Mouse (Mus musculus): ENCODE measurements around the gene Ninj2. TPM values are rescaled to one million over a fixed set of nuclear protein-coding genes. Genes with fewer than 3 reads are reported as not detected.

The Ninj2 gene
- polyA plus RNA-seq, 1 experiment from 2014 or later = not detected

DNA sequence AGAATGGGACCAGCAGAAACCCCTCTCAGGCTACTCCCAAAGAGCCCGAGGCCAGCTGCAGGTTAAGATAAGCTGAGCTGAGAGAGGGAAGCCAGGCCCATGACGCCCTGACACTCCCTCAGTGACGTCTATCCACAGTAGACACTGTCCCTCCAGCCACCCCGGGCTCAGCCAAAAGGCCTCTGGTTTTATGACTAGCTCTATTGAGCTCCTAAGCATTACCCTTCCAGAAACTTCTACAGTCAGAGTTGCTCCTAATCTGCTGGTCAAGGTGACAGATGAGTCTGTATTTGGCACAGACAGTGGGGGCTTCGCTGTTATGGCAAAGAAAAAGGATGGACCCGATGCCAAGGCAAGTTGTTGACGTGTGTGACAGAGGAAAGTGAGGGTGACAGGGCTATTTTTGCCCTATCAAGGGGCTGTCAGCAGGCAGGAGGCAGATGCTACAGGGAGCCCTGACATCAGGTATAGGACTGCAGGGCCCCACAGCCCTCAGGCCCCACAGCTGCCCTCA lies 81.5 kb downstream of the Ninj2 start:
- Histone ChIP-seq H3K4me1 (ENCODE audit: control insufficient read depth, insufficient read depth, low read length) (no peaks in the 10 kb centered on the region), H3K9ac (replicated peaks; ENCODE audit: low read depth, low read length) (no peak overlapping the region), H3K9me3 (ENCODE audit: control insufficient read depth, low read length) (no peaks in the 10 kb centered on the region), H3K27ac (ENCODE audit: low read depth, low read length) (no peak overlapping the region), H3K4me3 (ENCODE audit: low read depth, low read length) (no peak overlapping the region), H3K36me3 (ENCODE audit: control insufficient read depth, insufficient read depth, low read length) (no peaks in the 10 kb centered on the region), H3K27me3 (ENCODE audit: control insufficient read depth, insufficient read depth, low read length) (no peaks in the 10 kb centered on the region), H3K4me2 (ENCODE audit: low read depth, low read length) (no peak overlapping the region)
- no peak for ATAC-seq (ENCODE audit: low read depth)
- WGBS = 66% methylated on average over 7 of the region's 7 CpGs

DNA sequence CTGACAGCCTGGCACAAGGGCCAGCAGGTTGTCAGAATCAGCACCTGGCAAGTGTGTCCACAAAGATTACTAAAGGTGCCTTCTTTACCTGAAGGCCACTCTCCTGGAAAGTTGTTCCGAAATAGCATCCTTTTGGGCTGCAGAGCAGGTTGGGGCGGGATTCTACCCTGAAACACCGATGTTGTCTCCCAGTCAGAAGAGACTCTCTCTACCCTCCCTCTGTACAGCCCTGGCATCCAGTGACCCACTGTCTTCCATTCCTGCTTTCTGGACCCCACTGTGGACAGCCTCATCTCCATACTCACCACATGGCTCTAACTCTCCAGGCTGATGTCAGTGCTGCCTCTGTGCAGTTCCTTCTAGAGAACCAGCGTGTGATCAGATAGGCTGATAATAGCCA lies 82.5 kb downstream of the Ninj2 start:
- H3K27me3 ChIP-seq (ENCODE audit: control insufficient read depth, insufficient read depth, low read length) = no peaks in the 10 kb centered on the region
- no peak overlapping the region for H3K27ac ChIP-seq (ENCODE audit: low read depth, low read length)
- H3K4me3 ChIP-seq (ENCODE audit: low read depth, low read length) = no peak overlapping the region
- H3K36me3 ChIP-seq (ENCODE audit: control insufficient read depth, insufficient read depth, low read length) = no peaks in the 10 kb centered on the region
- ATAC-seq (ENCODE audit: low read depth) = no peak
- no peaks in the 10 kb centered on the region for H3K4me1 ChIP-seq (ENCODE audit: control insufficient read depth, insufficient read depth, low read length)
- no peak overlapping the region for H3K4me2 ChIP-seq (ENCODE audit: low read depth, low read length)
- WGBS = over 99% methylated on average over 4 of the region's 4 CpGs
- no peak overlapping the region for H3K9ac ChIP-seq (replicated peaks; ENCODE audit: low read depth, low read length)
- H3K9me3 ChIP-seq (ENCODE audit: control insufficient read depth, low read length) = no peaks in the 10 kb centered on the region

DNA sequence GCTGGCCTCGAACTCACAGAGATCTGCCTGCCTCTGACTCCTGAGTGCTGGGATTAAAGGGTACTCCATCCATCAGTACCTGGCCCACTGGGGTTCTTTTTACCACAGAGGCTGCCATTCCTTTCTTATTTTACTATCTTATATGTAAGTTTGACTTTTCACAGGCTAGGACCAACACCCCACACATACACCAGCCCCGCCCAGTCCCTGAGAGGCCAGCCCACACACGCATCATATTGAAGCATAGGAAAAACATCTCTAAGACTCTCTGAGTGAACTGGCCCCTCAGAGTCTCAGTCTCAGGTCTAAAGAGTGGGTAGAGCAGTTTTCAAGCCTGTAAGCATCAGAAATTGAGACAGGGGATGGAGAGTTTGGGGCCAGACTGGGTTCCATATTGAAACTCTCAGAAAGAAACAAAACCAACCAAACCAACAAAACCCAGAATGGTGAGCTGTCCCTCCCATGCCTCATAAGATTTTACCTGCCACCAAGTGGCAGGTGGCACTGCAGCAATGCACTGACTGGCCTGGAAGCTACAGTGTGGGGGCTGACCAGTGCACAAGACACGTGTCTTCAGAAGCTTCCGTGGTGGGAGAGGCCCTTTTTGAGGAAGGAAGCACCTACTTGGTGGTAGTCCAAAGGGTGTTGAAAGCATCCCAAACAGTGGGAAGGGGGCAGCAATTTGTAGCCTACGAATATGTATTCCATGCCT lies 86.0 kb downstream of the Ninj2 start:
- ATAC-seq (ENCODE audit: low read depth) = no peak

DNA sequence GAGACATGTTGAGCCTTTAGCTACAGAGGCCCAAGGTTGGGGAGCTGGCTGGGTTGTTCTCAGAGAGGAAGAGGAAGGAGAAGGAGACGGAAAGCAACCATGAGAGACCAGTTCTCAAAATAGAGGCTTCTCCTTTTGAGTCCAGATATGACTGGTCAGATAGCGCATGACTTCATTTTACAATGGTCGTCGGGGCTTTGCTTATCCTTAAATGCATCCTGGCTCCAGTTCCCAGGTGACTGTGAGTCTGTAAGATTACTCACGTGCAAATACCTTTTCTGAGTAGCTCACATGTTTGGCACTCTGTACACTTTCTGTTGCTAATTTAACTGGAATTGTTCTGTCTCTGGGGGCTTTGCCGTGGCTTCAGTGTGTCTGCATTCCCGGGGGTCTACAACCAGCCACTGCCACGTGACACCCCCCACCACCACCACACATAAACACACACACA lies 86.6 kb downstream of the Ninj2 start:
- ATAC-seq (ENCODE audit: low read depth) = no peak
- no peak overlapping the region for H3K4me2 ChIP-seq (ENCODE audit: low read depth, low read length)
- H3K36me3 ChIP-seq (ENCODE audit: control insufficient read depth, insufficient read depth, low read length) = no peaks in the 10 kb centered on the region
- no peaks in the 10 kb centered on the region for H3K9me3 ChIP-seq (ENCODE audit: control insufficient read depth, low read length)
- whole genome bisulfite sequencing = 88% methylated on average over 8 of the region's 8 CpGs
- H3K27me3 ChIP-seq (ENCODE audit: control insufficient read depth, insufficient read depth, low read length) = no peaks in the 10 kb centered on the region
- no peaks in the 10 kb centered on the region for H3K4me1 ChIP-seq (ENCODE audit: control insufficient read depth, insufficient read depth, low read length)
- no peak overlapping the region for H3K9ac ChIP-seq (replicated peaks; ENCODE audit: low read depth, low read length)
- H3K27ac ChIP-seq (ENCODE audit: low read depth, low read length) = no peak overlapping the region
- H3K4me3 ChIP-seq (ENCODE audit: low read depth, low read length) = no peak overlapping the region

More for the DNA sequence above, 86.0 kb downstream of the Ninj2 start:
- Histone ChIP-seq H3K4me1 (ENCODE audit: control insufficient read depth, insufficient read depth, low read length) (no peaks in the 10 kb centered on the region), H3K4me3 (ENCODE audit: low read depth, low read length) (no peak overlapping the region), H3K36me3 (ENCODE audit: control insufficient read depth, insufficient read depth, low read length) (no peaks in the 10 kb centered on the region), H3K4me2 (ENCODE audit: low read depth, low read length) (no peak overlapping the region), H3K27ac (ENCODE audit: low read depth, low read length) (no peak overlapping the region), H3K27me3 (ENCODE audit: control insufficient read depth, insufficient read depth, low read length) (no peaks in the 10 kb centered on the region), H3K9me3 (ENCODE audit: control insufficient read depth, low read length) (no peaks in the 10 kb centered on the region), H3K9ac (replicated peaks; ENCODE audit: low read depth, low read length) (no peak overlapping the region)
- 95% methylated on average over 6 of the region's 6 CpGs for WGBS

DNA sequence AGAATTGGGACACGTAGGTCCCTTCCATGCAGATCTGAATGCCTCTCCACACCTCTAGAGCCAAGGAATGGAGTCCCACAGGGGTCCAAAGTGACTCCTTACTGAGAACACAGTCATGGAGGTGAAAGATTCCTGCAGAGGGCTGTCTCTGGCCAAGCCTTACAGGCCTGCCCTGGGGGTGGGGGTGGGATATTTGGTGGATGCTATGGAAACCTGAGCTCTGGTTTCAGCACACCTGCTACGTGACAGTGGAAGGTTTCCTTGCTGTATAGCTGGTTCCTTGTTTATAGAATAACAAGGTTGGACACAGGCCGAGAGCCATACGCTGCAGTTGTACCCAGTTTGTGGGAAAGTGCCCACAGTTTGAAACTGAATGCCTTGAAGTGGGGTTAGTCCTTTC lies 87.3 kb downstream of the Ninj2 start:
- Histone ChIP-seq H3K4me2 (ENCODE audit: low read depth, low read length) (no peak overlapping the region), H3K9ac (replicated peaks; ENCODE audit: low read depth, low read length) (no peak overlapping the region), H3K27me3 (ENCODE audit: control insufficient read depth, insufficient read depth, low read length) (no peaks in the 10 kb centered on the region), H3K36me3 (ENCODE audit: control insufficient read depth, insufficient read depth, low read length) (no peaks in the 10 kb centered on the region), H3K4me1 (ENCODE audit: control insufficient read depth, insufficient read depth, low read length) (no peaks in the 10 kb centered on the region), H3K27ac (ENCODE audit: low read depth, low read length) (no peak overlapping the region), H3K9me3 (ENCODE audit: control insufficient read depth, low read length) (no peaks in the 10 kb centered on the region), H3K4me3 (ENCODE audit: low read depth, low read length) (no peak overlapping the region)
- WGBS = 73% methylated on average over 4 of the region's 4 CpGs
- no peak for ATAC-seq (ENCODE audit: low read depth)

DNA sequence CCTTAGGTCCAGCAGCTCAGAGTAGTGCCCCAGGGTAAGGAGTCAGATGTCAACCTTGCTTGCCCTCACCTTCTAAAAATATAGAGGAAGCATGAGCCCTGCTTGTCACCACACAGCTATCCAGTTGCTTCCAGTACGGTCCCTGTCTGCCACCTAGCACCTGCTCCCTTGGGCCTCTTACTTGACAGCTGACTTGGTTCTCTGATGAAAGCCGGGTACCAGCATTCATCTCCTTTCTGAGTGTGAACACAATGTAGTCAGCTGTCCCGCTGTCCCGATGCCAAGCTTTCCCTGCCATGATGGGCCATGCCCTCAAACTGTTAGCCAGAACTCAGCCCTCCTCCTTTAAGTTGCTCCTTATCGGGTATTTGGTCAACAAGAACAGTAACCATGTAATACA lies 89.0 kb downstream of the Ninj2 start:
- Histone ChIP-seq H3K27me3 (ENCODE audit: control insufficient read depth, insufficient read depth, low read length) (no peaks in the 10 kb centered on the region), H3K4me1 (ENCODE audit: control insufficient read depth, insufficient read depth, low read length) (no peaks in the 10 kb centered on the region), H3K9ac (replicated peaks; ENCODE audit: low read depth, low read length) (no peak overlapping the region), H3K27ac (ENCODE audit: low read depth, low read length) (no peak overlapping the region), H3K4me3 (ENCODE audit: low read depth, low read length) (no peak overlapping the region), H3K9me3 (ENCODE audit: control insufficient read depth, low read length) (no peaks in the 10 kb centered on the region), H3K36me3 (ENCODE audit: control insufficient read depth, insufficient read depth, low read length) (no peaks in the 10 kb centered on the region), H3K4me2 (ENCODE audit: low read depth, low read length) (no peak overlapping the region)
- WGBS = 78% methylated on average over 5 of the region's 5 CpGs
- ATAC-seq (ENCODE audit: low read depth) = no peak

DNA sequence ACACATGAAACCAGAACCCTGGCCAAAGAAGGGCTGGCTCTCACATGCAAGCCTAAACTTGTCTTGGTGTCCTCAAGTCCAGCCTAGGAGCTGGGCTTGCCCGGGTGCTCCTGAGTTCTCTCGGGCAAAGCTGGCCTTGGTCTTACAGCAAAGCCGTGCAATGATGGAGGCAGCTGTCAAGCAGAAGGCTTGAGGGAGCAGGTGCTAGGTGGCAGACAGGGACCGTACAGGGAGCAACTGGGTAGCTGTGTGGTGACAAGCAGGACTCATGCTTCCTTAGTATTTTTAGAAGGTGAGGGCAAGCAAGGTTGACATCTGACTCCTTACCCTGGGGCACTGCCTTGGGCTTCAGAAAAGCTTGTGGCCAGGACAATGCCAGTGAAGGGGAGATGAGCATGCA lies 90.6 kb downstream of the Ninj2 start:
- H3K27ac ChIP-seq (ENCODE audit: low read depth, low read length) = no peak overlapping the region
- H3K9me3 ChIP-seq (ENCODE audit: control insufficient read depth, low read length) = no peaks in the 10 kb centered on the region
- no peaks in the 10 kb centered on the region for H3K27me3 ChIP-seq (ENCODE audit: control insufficient read depth, insufficient read depth, low read length)
- 90% methylated on average over 4 of the region's 4 CpGs for WGBS
- H3K36me3 ChIP-seq (ENCODE audit: control insufficient read depth, insufficient read depth, low read length) = no peaks in the 10 kb centered on the region
- H3K4me1 ChIP-seq (ENCODE audit: control insufficient read depth, insufficient read depth, low read length) = no peaks in the 10 kb centered on the region
- H3K9ac ChIP-seq (replicated peaks; ENCODE audit: low read depth, low read length) = no peak overlapping the region
- no peak for ATAC-seq (ENCODE audit: low read depth)
- no peak overlapping the region for H3K4me3 ChIP-seq (ENCODE audit: low read depth, low read length)
- H3K4me2 ChIP-seq (ENCODE audit: low read depth, low read length) = no peak overlapping the region

DNA sequence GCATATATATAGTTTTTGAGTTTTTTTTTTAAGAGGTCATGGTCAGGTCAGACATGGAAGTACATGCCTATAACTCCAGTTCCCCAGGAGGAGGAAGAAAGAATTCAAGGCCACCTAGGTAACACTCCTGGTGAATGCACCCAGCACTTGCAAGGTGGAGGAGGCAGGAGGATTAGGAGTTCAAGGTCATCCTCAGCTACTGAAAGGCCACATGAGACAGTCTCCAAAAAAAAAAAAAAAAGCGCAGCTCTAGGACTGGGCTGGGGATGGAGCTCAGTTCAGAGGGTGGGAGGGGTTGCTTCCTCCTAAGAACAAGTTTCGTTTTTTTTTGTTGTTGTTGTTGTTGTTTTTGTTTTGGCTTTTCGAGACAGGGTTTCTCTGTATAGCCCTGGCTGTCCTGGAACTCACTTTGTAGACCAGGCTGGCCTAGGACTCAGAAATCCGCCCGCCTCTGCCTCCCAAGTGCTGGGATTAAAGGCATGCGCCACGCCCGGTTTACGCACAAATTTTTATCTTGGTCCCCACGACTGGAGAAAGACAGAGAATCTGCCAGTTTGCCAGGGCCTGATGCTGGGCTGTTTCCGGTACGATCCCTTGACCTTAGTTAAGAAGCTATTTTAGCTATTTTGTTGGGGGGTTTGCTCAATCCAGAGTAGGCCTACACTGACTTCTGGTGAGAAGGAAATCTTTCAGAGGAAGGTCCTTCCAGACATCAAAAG lies 92.0 kb downstream of the Ninj2 start:
- Histone ChIP-seq H3K9ac (replicated peaks; ENCODE audit: low read depth, low read length) (no peak overlapping the region), H3K4me2 (ENCODE audit: low read depth, low read length) (no peak overlapping the region), H3K4me3 (ENCODE audit: low read depth, low read length) (no peak overlapping the region), H3K27ac (ENCODE audit: low read depth, low read length) (no peak overlapping the region), H3K4me1 (ENCODE audit: control insufficient read depth, insufficient read depth, low read length) (no peaks in the 10 kb centered on the region), H3K9me3 (ENCODE audit: control insufficient read depth, low read length) (no peaks in the 10 kb centered on the region), H3K27me3 (ENCODE audit: control insufficient read depth, insufficient read depth, low read length) (no peaks in the 10 kb centered on the region), H3K36me3 (ENCODE audit: control insufficient read depth, insufficient read depth, low read length) (no peaks in the 10 kb centered on the region)
- WGBS = 89% methylated on average over 12 of the region's 12 CpGs
- no peak for ATAC-seq (ENCODE audit: low read depth)

DNA sequence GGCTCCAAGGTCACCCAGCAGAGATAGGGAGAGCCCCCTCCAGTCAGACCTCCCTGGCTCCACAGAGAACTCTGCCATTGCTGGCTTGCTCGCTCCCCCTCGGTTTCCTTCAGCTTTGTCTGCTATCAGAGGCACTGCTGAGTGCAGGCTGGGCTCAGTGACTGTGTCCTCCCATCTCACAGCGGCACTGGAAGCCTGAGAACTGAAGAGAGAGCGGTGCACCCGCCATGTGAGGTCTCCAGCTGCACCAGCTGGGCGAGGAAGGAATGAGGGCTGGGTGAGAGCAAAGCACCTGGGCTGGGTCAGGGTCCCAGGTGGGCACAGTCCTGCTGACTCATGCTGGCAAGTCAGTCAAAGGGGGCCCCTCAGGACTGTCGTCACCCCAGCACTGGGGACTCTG lies 92.6 kb downstream of the Ninj2 start:
- no peaks in the 10 kb centered on the region for H3K9me3 ChIP-seq (ENCODE audit: control insufficient read depth, low read length)
- no peaks in the 10 kb centered on the region for H3K36me3 ChIP-seq (ENCODE audit: control insufficient read depth, insufficient read depth, low read length)
- no peak overlapping the region for H3K4me3 ChIP-seq (ENCODE audit: low read depth, low read length)
- no peak overlapping the region for H3K27ac ChIP-seq (ENCODE audit: low read depth, low read length)
- H3K27me3 ChIP-seq (ENCODE audit: control insufficient read depth, insufficient read depth, low read length) = no peaks in the 10 kb centered on the region
- no peak overlapping the region for H3K9ac ChIP-seq (replicated peaks; ENCODE audit: low read depth, low read length)
- no peak overlapping the region for H3K4me2 ChIP-seq (ENCODE audit: low read depth, low read length)
- no peaks in the 10 kb centered on the region for H3K4me1 ChIP-seq (ENCODE audit: control insufficient read depth, insufficient read depth, low read length)
- ATAC-seq (ENCODE audit: low read depth) = no peak
- 61% methylated on average over 7 of the region's 7 CpGs for whole genome bisulfite sequencing

All from neural tube, embryonic 14.5 days (tissue).